Mouse (Mus musculus) adrenal gland, adult 8-10 months (tissue): ENCODE results near the gene Pole2. TPM values are rescaled to one million over a fixed set of nuclear protein-coding genes. Genes with fewer than 3 reads are reported as not detected.

ENCODE experiments used
- DNase-seq: peaks from one replicate; pipeline ENCODE4 v3.0.0; 2022
- total RNA-seq, 4 experiments: library from RNA; stranded (reverse); gene quantifications; 2 replicates each; pipeline ENCODE4 v1.2.4; 2022

The Pole2 gene
- total RNA-seq, 4 experiments from 2014 or later = 1.9 to 2.6 (median 2.4) TPM

- no peak for DNase-seq
These were observed 17.7 kb downstream of the Pole2 start for GRCm38 (mm10) chr12:69210056-69210979.

- no peak for DNase-seq
These were observed 19.5 kb downstream of the Pole2 start for GRCm38 (mm10) chr12:69208520-69208919.

- DNase-seq = no peak
These were observed 20.1 kb downstream of the Pole2 start for GRCm38 (mm10) chr12:69207926-69208325.

GRCm38 (mm10) chr12:69207396-69207795 is 20.6 kb downstream of the Pole2 start:
- no peak for DNase-seq

GRCm38 (mm10) chr12:69204052-69204833 is 23.8 kb downstream of the Pole2 start, which contains the start of gene Gm49384:
TSS of gene Gm49384 (minus strand) at chr12:69204267.
- no peak for DNase-seq

GRCm38 (mm10) chr12:69198985-69199384 is 29.0 kb downstream of the Pole2 start:
- DNase-seq = no peak

- DNase-seq = peak; percentile 75
These were observed 29.8 kb downstream of the Pole2 start, which contains the start of gene Dnaaf2 for GRCm38 (mm10) chr12:69198164-69198535. TSS of gene Dnaaf2 (minus strand) at chr12:69198429.

- DNase-seq = peak; percentile 32
These were observed 30.4 kb downstream of the Pole2 start for GRCm38 (mm10) chr12:69197378-69198163.

GRCm38 (mm10) chr12:69196444-69197377 is 31.3 kb downstream of the Pole2 start, which contains the start of gene Gm49383:
TSS of gene Gm49383 (minus strand) at chr12:69197104.
- DNase-seq = peak; percentile 59

GRCm38 (mm10) chr12:69192637-69193036 is 35.4 kb downstream of the Pole2 start:
- DNase-seq = no peak

- no peak for DNase-seq
These were observed 36.6 kb downstream of the Pole2 start for GRCm38 (mm10) chr12:69191396-69191795.

- no peak for DNase-seq
These were observed 37.5 kb downstream of the Pole2 start for GRCm38 (mm10) chr12:69190522-69190921.

- DNase-seq = no peak
These were observed 37.9 kb downstream of the Pole2 start for GRCm38 (mm10) chr12:69190074-69190473.

GRCm38 (mm10) chr12:69186811-69187471 is 41.1 kb downstream of the Pole2 start:
- no peak for DNase-seq

- no peak for DNase-seq
These were observed 42.6 kb downstream of the Pole2 start for GRCm38 (mm10) chr12:69185371-69185770.

- DNase-seq = peak; percentile 44
These were observed 43.4 kb downstream of the Pole2 start for GRCm38 (mm10) chr12:69184342-69185295.

GRCm38 (mm10) chr12:69183583-69184308 is 44.2 kb downstream of the Pole2 start, which contains the start of the genes Rpl36al and Mgat2:
TSS of gene Rpl36al (minus strand) at chr12:69184083.
TSS of gene Mgat2 (plus strand) at chr12:69184157.
- peak; percentile 97 for DNase-seq

GRCm38 (mm10) chr12:69181800-69182199 is 46.2 kb downstream of the Pole2 start:
- DNase-seq = no peak
